Mouse (Mus musculus) spleen, adult 12 weeks (tissue): Measurements from ENCODE around the gene Rint1.

Experiments used
- DNase-seq: peaks from one replicate; pipeline ENCODE4 v3.0.0; 2022; ENCODE audit warnings: low spot score

Gene Rint1

GRCm38 (mm10) chr5:23787536-23788389, at the start of gene Rint1:
Gene Rint1, plus strand, starts transcription at chr5:23787711.
- peak; percentile 92 for DNase-seq

- DNase-seq: no peak
Observed at GRCm38 (mm10) chr5:23743261-23743660, 44.2 kb upstream of the Rint1 start.

- DNase-seq: no peak
Observed at GRCm38 (mm10) chr5:23749882-23750281, 37.6 kb upstream of the Rint1 start.

GRCm38 (mm10) chr5:23755591-23755990, 31.9 kb upstream of the Rint1 start:
- DNase-seq: no peak

GRCm38 (mm10) chr5:23756368-23756767, 31.1 kb upstream of the Rint1 start:
- DNase-seq: no peak

- no peak for DNase-seq
Observed at GRCm38 (mm10) chr5:23758633-23759032, 28.9 kb upstream of the Rint1 start.

- DNase-seq: no peak
Observed at GRCm38 (mm10) chr5:23762531-23762930, 25.0 kb upstream of the Rint1 start.

- DNase-seq: no peak
Observed at GRCm38 (mm10) chr5:23764557-23764956, 23.0 kb upstream of the Rint1 start.

- no peak for DNase-seq
Observed at GRCm38 (mm10) chr5:23771105-23771504, 16.4 kb upstream of the Rint1 start.

- DNase-seq: no peak
Observed at GRCm38 (mm10) chr5:23774186-23774585, 13.3 kb upstream of the Rint1 start.

GRCm38 (mm10) chr5:23780516-23780915, 7.0 kb upstream of the Rint1 start:
- DNase-seq: no peak

GRCm38 (mm10) chr5:23781172-23781571, 6.3 kb upstream of the Rint1 start:
- no peak for DNase-seq

- no peak for DNase-seq
Observed at GRCm38 (mm10) chr5:23782051-23782810, 5.3 kb upstream of the Rint1 start.

- peak; percentile 77 for DNase-seq
Observed at GRCm38 (mm10) chr5:23782931-23783877, 4.3 kb upstream of the Rint1 start, which contains the start of gene Pus7. Gene Pus7, minus strand, starts transcription at chr5:23783711.

- no peak for DNase-seq
Observed at GRCm38 (mm10) chr5:23788390-23788830, 899 bp downstream of the Rint1 start.

GRCm38 (mm10) chr5:23789078-23789612, 1.6 kb downstream of the Rint1 start:
- DNase-seq: no peak

- DNase-seq: no peak
Observed at GRCm38 (mm10) chr5:23792726-23793125, 5.2 kb downstream of the Rint1 start.

- no peak for DNase-seq
Observed at GRCm38 (mm10) chr5:23814841-23815240, 27.3 kb downstream of the Rint1 start.

- DNase-seq: no peak
Observed at GRCm38 (mm10) chr5:23816681-23817080, 29.2 kb downstream of the Rint1 start.

- DNase-seq: no peak
Observed at GRCm38 (mm10) chr5:23822306-23822705, 34.8 kb downstream of the Rint1 start.

- DNase-seq: no peak
Observed at GRCm38 (mm10) chr5:23824171-23824733, 36.7 kb downstream of the Rint1 start.
